Mouse (Mus musculus): Measurements from ENCODE around the gene Pnpla1.

DNA sequence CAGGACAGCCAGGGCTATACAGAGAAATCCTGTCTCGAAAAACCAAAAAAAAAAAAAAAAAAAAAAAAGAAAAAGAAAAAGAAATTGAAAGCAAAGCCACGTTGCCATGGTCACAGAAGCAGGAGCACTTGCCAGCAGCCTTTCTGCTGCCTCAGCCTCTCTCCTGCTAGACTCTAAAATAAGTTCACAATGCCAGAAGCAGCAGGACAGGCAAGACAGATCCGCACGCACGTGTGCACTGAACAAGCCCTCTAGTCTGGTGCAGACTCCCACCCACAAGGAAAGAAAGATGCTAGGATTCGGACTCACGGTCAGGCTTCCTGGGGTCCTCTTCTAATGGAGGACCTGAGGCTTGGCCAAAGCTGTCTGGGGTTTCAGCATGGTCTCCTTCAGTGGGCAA is 49.7 kb downstream of the Pnpla1 start:
- no peak for TF ChIP-seq POLR2A (IDR thresholded peaks at IDR 0.05; ENCODE audit: low read depth, low read length)
- no peak for TF ChIP-seq CTCF (conservative IDR thresholded peaks at IDR 0.05 in 1 of 2, IDR thresholded peaks at IDR 0.05 in 1 of 2; ENCODE audit: low read depth in 2 of 2, low read length in 2 of 2)
- TF ChIP-seq HCFC1 (IDR thresholded peaks at IDR 0.05; ENCODE audit: low read depth, low read length): no peak
- TF ChIP-seq JUN (IDR thresholded peaks at IDR 0.05; ENCODE audit: insufficient read depth, low read depth, low read length): no peak
- no peak for TF ChIP-seq EP300 (IDR thresholded peaks at IDR 0.05; ENCODE audit: low read length)
- no peak for TF ChIP-seq MXI1 (IDR thresholded peaks at IDR 0.05; ENCODE audit: low read depth, low read length)
- no peak for TF ChIP-seq IRF4 (IDR thresholded peaks at IDR 0.05; ENCODE audit: low read depth, low read length)
- no peak for TF ChIP-seq MYC (IDR thresholded peaks at IDR 0.05; ENCODE audit: low read depth, low read length)
- TF ChIP-seq BHLHE40 (IDR thresholded peaks at IDR 0.05; ENCODE audit: low read depth, low read length): no peak

Data from CH12.LX (cell line).